Mouse (Mus musculus) left cerebral cortex, adult 2 months (tissue): ENCODE measurements around the gene Msi2. TPM values are rescaled to one million over a fixed set of nuclear protein-coding genes. Genes with fewer than 3 reads are reported as not detected.

ENCODE experiments used
- DNase-seq, 2 experiments: peaks; one replicate each; pipeline ENCODE4 v3.0.0; 2021 to 2022; ENCODE audit warnings: low spot score in 2 of 2, mixed read lengths in 1 of 2; ENCODE audit errors: extremely low spot score in 1 of 2
- H3K27ac ChIP-seq: fragments of 200-600 bp; 2 replicates; pipeline ENCODE4 v1.8.1; 2022
- H3K4me3 ChIP-seq: fragments of 200-600 bp; 2 replicates; pipeline ENCODE4 v1.8.1; 2022
- CTCF ChIP-seq: fragments of 200-600 bp; IDR thresholded peaks from 2 replicates; pipeline ENCODE4 v1.8.1; 2022; ENCODE audit warnings: antibody characterized with exemption, mild to moderate bottlenecking, moderate library complexity
- intact Hi-C: fragments of 180-260 bp; cut with DNase I; formaldehyde crosslinking; loops from one replicate; pipeline ENCODE4 v1.15.1; 2025
- total RNA-seq, 2 experiments: library from RNA; stranded (reverse); gene quantifications; 2 replicates each; pipeline ENCODE4 v1.2.3; 2021

Gene Msi2
- total RNA-seq, 2 experiments from 2014 or later: 126 to 140 TPM

- intact Hi-C loops: no loop called here
- no peak for DNase-seq
- Histone ChIP-seq H3K4me3 (no peak overlapping the region), H3K27ac (peak overlapping the region; percentile 67)
- no peak for TF ChIP-seq CTCF
These were observed 103.6 kb downstream of the Msi2 start for GRCm38 (mm10) chr11:88614527-88615305.

- intact Hi-C loops: no loop called here
- H3K27ac ChIP-seq: peak overlapping the region; percentile 67
- no peak for TF ChIP-seq CTCF
- DNase-seq: no peak
- H3K4me3 ChIP-seq: no peak overlapping the region
These were observed 104.4 kb downstream of the Msi2 start for GRCm38 (mm10) chr11:88613771-88614526.

GRCm38 (mm10) chr11:88613008-88613407 lies 105.3 kb downstream of the Msi2 start:
- H3K4me3 ChIP-seq: no peak overlapping the region
- no peak for DNase-seq
- H3K27ac ChIP-seq: peak overlapping the region; percentile 62; the same call in 1 of the 2 replicates
- intact Hi-C loops: no loop called here
- TF ChIP-seq CTCF: no peak

GRCm38 (mm10) chr11:88612141-88612540 lies 106.2 kb downstream of the Msi2 start:
- DNase-seq: no peak
- no peak for TF ChIP-seq CTCF
- H3K4me3 ChIP-seq: no peak overlapping the region
- intact Hi-C loops: no loop called here
- 0 out of 2 replicates have a peak overlapping the region, but pooled peaks have one; percentile 6 for H3K27ac ChIP-seq

- TF ChIP-seq CTCF: no peak
- intact Hi-C loops: no loop called here
- Histone ChIP-seq H3K4me3 (no peak overlapping the region), H3K27ac (no peak overlapping the region)
- DNase-seq: no peak
These were observed 107.5 kb downstream of the Msi2 start for GRCm38 (mm10) chr11:88610809-88611208.

- intact Hi-C loops: no loop called here
- H3K27ac ChIP-seq: no peak overlapping the region
- DNase-seq: no peak
- H3K4me3 ChIP-seq: no peak overlapping the region
- TF ChIP-seq CTCF: no peak
These were observed 108.2 kb downstream of the Msi2 start for GRCm38 (mm10) chr11:88610112-88610511.

- no peak for TF ChIP-seq CTCF
- no peak for DNase-seq
- no peak overlapping the region for H3K4me3 ChIP-seq
- intact Hi-C loops: no loop called here
- no peak overlapping the region for H3K27ac ChIP-seq
These were observed 109.7 kb downstream of the Msi2 start for GRCm38 (mm10) chr11:88608584-88608983.

GRCm38 (mm10) chr11:88607725-88608383 lies 110.5 kb downstream of the Msi2 start:
- H3K27ac ChIP-seq: no peak overlapping the region

GRCm38 (mm10) chr11:88605771-88606170 lies 112.5 kb downstream of the Msi2 start:
- no peak overlapping the region for H3K4me3 ChIP-seq
- intact Hi-C loops: no loop called here
- no peak overlapping the region for H3K27ac ChIP-seq
- no peak for TF ChIP-seq CTCF
- no peak for DNase-seq

More at GRCm38 (mm10) chr11:88607725-88608383, 110.5 kb downstream of the Msi2 start:
- TF ChIP-seq CTCF: no peak
- H3K4me3 ChIP-seq: no peak overlapping the region
- intact Hi-C loops: no loop called here
- no peak for DNase-seq

GRCm38 (mm10) chr11:88605098-88605525 lies 113.2 kb downstream of the Msi2 start:
- TF ChIP-seq CTCF: no peak
- no peak for DNase-seq
- intact Hi-C loops: no loop called here
- Histone ChIP-seq H3K27ac (no peak overlapping the region), H3K4me3 (no peak overlapping the region)

- Histone ChIP-seq H3K27ac (no peak overlapping the region), H3K4me3 (no peak overlapping the region)
- TF ChIP-seq CTCF: no peak
- intact Hi-C loops: no loop called here
- no peak for DNase-seq
These were observed 113.7 kb downstream of the Msi2 start for GRCm38 (mm10) chr11:88604635-88605034.

- Histone ChIP-seq H3K27ac (no peak overlapping the region), H3K4me3 (no peak overlapping the region)
- intact Hi-C loops: no loop called here
- no peak for DNase-seq
- no peak for TF ChIP-seq CTCF
These were observed 114.9 kb downstream of the Msi2 start for GRCm38 (mm10) chr11:88603366-88603765.
